Mouse (Mus musculus) liver, embryonic 15.5 days (tissue): ENCODE data around the gene Pde7b. TPM values are rescaled to one million over a fixed set of nuclear protein-coding genes. Genes with fewer than 3 reads are reported as not detected.

Source experiments
- ATAC-seq: fragments of 200-750 bp; cut with Nextera tagmentation; 2 replicates; pipeline ENCODE4 v1.8.0; 2017; ENCODE audit warnings: moderate number of reproducible peaks, mild to moderate bottlenecking, moderate library complexity; ENCODE audit not compliant: insufficient read depth
- H3K27ac ChIP-seq: fragments of 300-500 bp; sonication (generic); replicated peaks from 2 replicates; pipeline ENCODE4 v1.5.1; 2015; ENCODE audit warnings: mild to moderate bottlenecking, inconsistent platforms
- H3K27me3 ChIP-seq: fragments of 300-500 bp; sonication (generic); 2 replicates; pipeline ENCODE4 v1.6.1; 2015; ENCODE audit warnings: mild to moderate bottlenecking, inconsistent platforms
- H3K36me3 ChIP-seq: fragments of 300-500 bp; sonication (generic); replicated peaks from 2 replicates; pipeline ENCODE4 v1.6.1; 2015; ENCODE audit warnings: moderate library complexity, mild to moderate bottlenecking, inconsistent platforms
- H3K4me1 ChIP-seq: fragments of 300-500 bp; sonication (generic); replicated peaks from 2 replicates; pipeline ENCODE4 v1.6.1; 2015; ENCODE audit warnings: inconsistent platforms
- H3K4me2 ChIP-seq: fragments of 300-500 bp; sonication (generic); 2 replicates; pipeline ENCODE4 v1.6.1; 2015; ENCODE audit warnings: moderate library complexity, mild to moderate bottlenecking, inconsistent platforms
- H3K4me3 ChIP-seq: fragments of 300-500 bp; sonication (generic); replicated peaks from 2 replicates; pipeline ENCODE4 v1.5.1; 2015; ENCODE audit warnings: mild to moderate bottlenecking, inconsistent platforms
- H3K9ac ChIP-seq: fragments of 300-500 bp; sonication (generic); 2 replicates; pipeline ENCODE4 v1.6.1; 2015; ENCODE audit warnings: moderate library complexity, mild to moderate bottlenecking, inconsistent platforms
- H3K9me3 ChIP-seq: fragments of 300-500 bp; sonication (generic); replicated peaks from 2 replicates; pipeline ENCODE4 v1.6.1; 2016; ENCODE audit warnings: inconsistent platforms
- WGBS: fragments of 180-500 bp; shearing (Covaris S2); methylation state at CpG from one replicate; pipeline ENCODE4 v1.1.7; 2015; ENCODE audit warnings: mixed read lengths; ENCODE audit not compliant: insufficient replicate concordance; 5-methylcytosine and 5-hydroxymethylcytosine counted together
- polyA plus RNA-seq: library from polyadenylated mRNA; unstranded; fragments of >200 nt; fragmentation: Nextera tagmentation; extraction: Ambion mirVana; gene quantifications from 2 replicates; pipeline ENCODE4 v1.2.1, GENCODE M21; 2015

The Pde7b gene
- polyA plus RNA-seq, 1 experiment from 2014 or later = 0.25 TPM

DNA sequence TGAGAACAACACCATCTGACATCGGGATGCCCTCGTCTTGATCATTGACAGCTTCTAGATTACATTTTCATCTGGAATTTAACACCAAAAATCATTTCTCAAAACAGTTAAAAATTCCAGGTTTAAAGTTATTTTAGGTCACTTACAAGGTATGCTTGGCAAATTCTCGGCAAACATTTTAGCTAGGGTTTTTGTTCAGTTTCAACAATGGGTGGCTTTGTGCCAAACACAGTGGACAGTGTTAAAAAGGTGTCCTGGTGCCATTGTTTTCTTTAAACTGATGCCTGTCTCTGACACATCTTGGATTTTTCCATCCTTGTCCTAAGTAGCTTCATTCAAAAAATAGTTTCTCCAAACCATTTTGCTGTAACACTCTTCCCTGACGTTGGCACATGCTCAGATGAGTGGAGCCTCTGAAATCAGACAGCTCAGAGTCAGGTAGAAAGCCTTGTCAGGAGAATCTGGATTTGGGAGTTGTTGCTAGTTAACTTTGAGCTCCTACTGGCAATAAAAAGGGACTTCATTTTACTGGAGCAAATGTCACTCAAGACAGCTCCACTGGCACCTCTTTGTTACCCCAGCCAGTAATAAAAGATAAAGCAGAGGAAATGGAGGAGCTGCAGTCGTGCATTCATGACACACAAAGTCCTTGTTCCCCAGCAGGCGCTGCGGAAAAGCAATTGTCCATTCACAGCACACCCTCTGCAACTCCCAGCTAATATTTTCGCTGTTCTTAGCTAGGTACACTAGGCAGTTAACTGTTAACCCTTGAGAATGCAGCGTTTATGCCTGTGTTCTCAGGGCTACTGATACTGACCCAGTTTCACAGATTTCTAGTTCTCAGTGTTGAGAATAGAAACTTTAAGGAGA lies 2.0 kb downstream of the Pde7b start:
- no peak overlapping the region for H3K4me3 ChIP-seq

DNA sequence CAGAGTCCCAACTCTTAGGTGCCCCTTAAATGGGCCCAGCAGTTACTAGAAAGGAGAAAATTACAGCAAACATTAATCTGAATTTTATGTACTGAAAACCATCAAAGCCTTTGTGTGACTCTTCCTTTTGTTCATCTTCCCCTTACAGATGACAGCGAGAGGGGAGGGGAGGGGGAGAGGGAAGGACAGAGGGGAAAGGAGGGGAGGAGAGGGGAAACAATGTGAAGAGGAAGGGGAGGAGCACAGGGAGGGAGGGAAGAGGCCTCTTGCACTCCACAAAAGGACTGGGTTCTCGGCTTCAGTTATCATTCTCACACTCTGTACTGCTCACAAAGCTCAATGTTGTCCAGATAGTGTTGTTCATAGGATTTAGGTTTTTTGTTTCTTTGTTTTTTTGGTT lies 5.7 kb downstream of the Pde7b start:
- Histone ChIP-seq H3K36me3 (no peaks in the 10 kb centered on the region), H3K4me2 (no peak overlapping the region), H3K4me1 (peaks cover 3% of the 10 kb centered on the region; the same call in 1 of the 2 replicates), H3K27me3 (no peaks in the 10 kb centered on the region), H3K9me3 (no peaks in the 10 kb centered on the region), H3K9ac (no peak overlapping the region), H3K27ac (no peak overlapping the region), H3K4me3 (no peak overlapping the region)
- 42% methylated on average over 2 of the region's 2 CpGs for WGBS
- ATAC-seq = no peak

More for the DNA sequence above, 2.0 kb downstream of the Pde7b start:
- 36% methylated on average over 9 of the region's 9 CpGs for WGBS
- Histone ChIP-seq H3K4me2 (peak overlapping the region; percentile 8; the same call in 1 of the 2 replicates), H3K4me1 (peaks cover 7% of the 10 kb centered on the region), H3K27me3 (0 out of 2 replicates have a peak, but pooled peaks cover 7% of the 10 kb centered on the region), H3K36me3 (no peaks in the 10 kb centered on the region), H3K27ac (no peak overlapping the region), H3K9me3 (no peaks in the 10 kb centered on the region), H3K9ac (no peak overlapping the region)
- ATAC-seq = no peak

DNA sequence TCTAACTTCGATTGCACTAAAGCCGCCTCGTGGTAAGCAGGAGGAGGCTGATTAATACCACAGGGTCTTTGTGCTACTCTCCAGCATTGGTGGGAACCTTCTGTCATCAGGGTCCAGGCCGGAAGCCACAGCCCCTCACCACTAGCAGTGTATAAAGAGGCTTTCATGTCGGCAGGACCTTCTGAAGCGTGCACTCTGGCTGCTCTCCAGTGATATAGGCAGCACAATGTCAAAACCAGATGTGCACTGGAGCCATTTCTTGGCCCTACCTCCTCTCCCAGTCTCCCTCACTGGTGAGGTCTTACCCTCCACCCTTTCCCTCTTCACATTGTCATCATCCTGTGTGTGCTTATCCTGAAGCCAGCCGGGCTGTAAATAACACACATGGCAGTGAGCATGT lies 24.2 kb downstream of the Pde7b start:
- Histone ChIP-seq H3K4me2 (no peak overlapping the region), H3K9ac (no peak overlapping the region), H3K4me1 (no peaks in the 10 kb centered on the region), H3K27ac (no peak overlapping the region), H3K36me3 (no peaks in the 10 kb centered on the region), H3K27me3 (no peaks in the 10 kb centered on the region), H3K4me3 (no peak overlapping the region), H3K9me3 (no peaks in the 10 kb centered on the region)
- 65% methylated on average over 7 of the region's 7 CpGs for WGBS
- ATAC-seq = no peak

DNA sequence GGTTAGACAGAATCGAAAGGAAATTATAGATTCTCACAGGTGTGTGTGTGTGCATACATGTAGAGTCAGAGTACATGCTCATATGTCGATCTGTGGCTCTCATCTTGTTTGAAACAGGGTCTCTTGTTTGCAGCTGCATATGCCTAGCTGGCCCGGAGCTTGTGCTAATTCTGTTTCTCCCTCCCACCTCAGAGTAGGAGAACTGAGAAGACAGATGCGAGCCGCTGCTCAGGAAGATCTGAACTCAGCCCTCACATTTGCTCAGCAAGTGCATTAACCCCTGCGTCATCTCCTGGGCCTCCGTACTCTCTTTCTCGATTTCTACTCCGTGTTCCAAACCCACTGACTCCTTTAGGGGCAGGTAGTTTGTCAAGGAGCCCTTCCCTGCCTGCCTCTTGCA lies 25.0 kb downstream of the Pde7b start:
- no peak for ATAC-seq
- H3K27ac ChIP-seq = no peak overlapping the region
- no peaks in the 10 kb centered on the region for H3K9me3 ChIP-seq
- WGBS = 73% methylated on average over 9 of the region's 9 CpGs
- H3K4me2 ChIP-seq = no peak overlapping the region
- no peak overlapping the region for H3K4me3 ChIP-seq
- no peaks in the 10 kb centered on the region for H3K36me3 ChIP-seq
- H3K4me1 ChIP-seq = no peaks in the 10 kb centered on the region
- H3K9ac ChIP-seq = no peak overlapping the region
- no peaks in the 10 kb centered on the region for H3K27me3 ChIP-seq

DNA sequence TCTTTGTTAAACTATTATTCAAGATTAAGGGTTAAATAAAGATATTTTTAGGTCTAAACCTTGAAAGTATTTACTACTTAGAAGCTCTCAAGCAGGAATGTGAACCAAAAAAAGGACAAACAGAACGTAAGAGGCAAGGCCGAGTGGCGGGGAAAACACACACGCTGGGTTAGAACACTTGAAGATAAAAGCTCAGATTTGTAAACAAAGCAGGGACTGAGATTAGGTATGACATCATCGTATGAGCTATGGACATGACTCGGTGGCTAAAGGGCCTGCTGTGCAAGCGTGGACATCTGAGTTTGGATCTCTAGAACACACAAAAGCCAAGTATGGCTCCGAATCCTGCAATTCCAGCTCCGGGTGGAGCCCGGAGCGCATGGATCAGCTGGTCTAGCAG lies 29.2 kb downstream of the Pde7b start:
- no peak overlapping the region for H3K4me3 ChIP-seq
- no peak overlapping the region for H3K4me2 ChIP-seq
- WGBS = 50% methylated on average over 11 of the region's 11 CpGs
- ATAC-seq = no peak
- no peaks in the 10 kb centered on the region for H3K4me1 ChIP-seq
- no peaks in the 10 kb centered on the region for H3K36me3 ChIP-seq
- H3K27ac ChIP-seq = no peak overlapping the region
- H3K9me3 ChIP-seq = no peaks in the 10 kb centered on the region
- H3K9ac ChIP-seq = no peak overlapping the region
- no peaks in the 10 kb centered on the region for H3K27me3 ChIP-seq

DNA sequence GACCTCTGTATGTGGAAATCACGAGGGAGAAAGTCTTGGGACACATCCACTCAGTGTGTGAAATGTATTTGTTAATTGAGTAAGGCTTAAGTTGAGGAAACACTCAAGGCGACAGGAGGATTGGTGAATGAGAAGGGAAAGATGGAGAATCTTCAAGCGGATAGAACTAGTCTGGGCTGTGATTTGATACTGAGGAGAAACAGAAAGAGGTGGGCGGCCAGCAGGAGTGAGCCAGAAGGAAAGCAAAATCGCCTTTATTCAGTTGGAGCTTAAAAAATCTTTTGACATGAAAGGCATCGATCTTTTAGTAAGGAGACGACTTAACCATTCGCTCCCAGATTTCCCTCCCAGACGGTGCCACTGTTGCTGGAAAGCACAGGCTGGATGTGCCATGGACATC lies 34.9 kb downstream of the Pde7b start:
- H3K27ac ChIP-seq = no peak overlapping the region
- 65% methylated on average over 9 of the region's 9 CpGs for WGBS
- H3K9ac ChIP-seq = no peak overlapping the region
- no peak overlapping the region for H3K4me3 ChIP-seq
- no peaks in the 10 kb centered on the region for H3K27me3 ChIP-seq
- ATAC-seq = no peak
- no peaks in the 10 kb centered on the region for H3K9me3 ChIP-seq
- H3K4me1 ChIP-seq = no peaks in the 10 kb centered on the region
- H3K36me3 ChIP-seq = no peaks in the 10 kb centered on the region
- H3K4me2 ChIP-seq = no peak overlapping the region

DNA sequence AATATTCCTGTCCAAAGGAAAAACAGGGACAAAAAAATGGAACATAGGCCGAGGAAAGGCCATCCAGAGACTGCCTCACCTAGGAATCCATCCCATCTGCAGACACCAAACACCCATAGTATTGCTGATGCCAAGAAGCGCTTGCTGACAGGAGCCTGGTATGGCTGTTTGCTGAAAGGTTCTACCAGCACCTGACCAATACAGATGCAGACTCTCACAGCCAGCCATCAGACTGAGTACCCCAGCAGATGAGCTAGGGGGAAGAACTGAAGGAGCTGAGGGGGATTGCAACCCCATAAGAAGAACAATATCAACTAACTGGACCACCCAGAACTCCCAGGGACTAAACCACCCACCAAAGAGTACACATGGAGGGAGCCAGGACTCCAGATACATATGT lies 40.7 kb downstream of the Pde7b start:
- Histone ChIP-seq H3K9ac (no peak overlapping the region), H3K4me3 (no peak overlapping the region), H3K27me3 (no peaks in the 10 kb centered on the region), H3K4me2 (no peak overlapping the region), H3K9me3 (no peaks in the 10 kb centered on the region), H3K36me3 (no peaks in the 10 kb centered on the region), H3K27ac (no peak overlapping the region), H3K4me1 (no peaks in the 10 kb centered on the region)
- WGBS = 63% methylated on average over 2 of the region's 2 CpGs
- ATAC-seq = no peak

DNA sequence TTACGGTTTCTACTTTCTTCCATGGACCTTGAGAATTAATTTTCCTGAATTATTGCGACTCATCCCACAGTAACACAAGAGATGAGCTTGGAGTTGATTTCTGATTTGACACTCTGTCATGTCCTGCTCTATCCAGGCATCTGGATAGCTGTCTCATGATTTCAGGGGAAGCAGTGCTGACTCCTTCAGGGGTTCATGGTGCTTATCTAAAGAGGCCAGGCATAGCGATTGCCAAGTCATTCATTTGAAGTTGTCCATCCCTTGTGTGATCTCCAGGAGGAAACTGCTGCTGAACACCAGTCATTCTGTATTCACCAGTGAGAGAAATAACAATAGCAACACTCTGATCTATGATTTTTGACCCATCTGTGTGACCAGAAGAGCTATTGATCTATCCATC lies 43.9 kb downstream of the Pde7b start:
- WGBS = 55% methylated on average over 3 of the region's 3 CpGs
- no peaks in the 10 kb centered on the region for H3K4me1 ChIP-seq
- no peaks in the 10 kb centered on the region for H3K36me3 ChIP-seq
- no peak for ATAC-seq
- H3K27me3 ChIP-seq = no peaks in the 10 kb centered on the region
- no peak overlapping the region for H3K4me3 ChIP-seq
- no peaks in the 10 kb centered on the region for H3K9me3 ChIP-seq
- H3K9ac ChIP-seq = no peak overlapping the region
- no peak overlapping the region for H3K4me2 ChIP-seq
- H3K27ac ChIP-seq = no peak overlapping the region

DNA sequence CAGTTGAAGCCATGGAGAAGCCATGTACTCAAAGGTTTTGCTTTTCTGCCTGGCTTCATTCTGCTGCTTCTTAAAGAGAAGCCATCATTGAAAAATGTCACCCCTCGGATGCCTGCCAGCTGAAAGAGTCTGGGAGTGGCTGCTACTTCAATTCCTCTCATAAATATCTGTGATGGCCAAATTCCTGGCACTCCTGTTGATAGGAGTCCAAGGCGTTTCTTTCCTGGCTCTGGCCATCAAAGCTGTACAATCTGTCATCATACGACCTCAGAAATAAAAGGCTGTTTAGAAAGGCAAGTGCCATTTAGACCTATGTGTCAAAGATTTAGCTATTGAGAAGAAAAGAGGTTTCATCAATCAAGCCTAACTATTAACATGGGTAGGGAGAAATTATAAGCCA lies 49.6 kb downstream of the Pde7b start:
- Histone ChIP-seq H3K4me3 (no peak overlapping the region), H3K4me1 (no peaks in the 10 kb centered on the region), H3K27me3 (no peaks in the 10 kb centered on the region), H3K9ac (no peak overlapping the region), H3K9me3 (no peaks in the 10 kb centered on the region), H3K4me2 (no peak overlapping the region), H3K27ac (no peak overlapping the region), H3K36me3 (no peaks in the 10 kb centered on the region)
- no peak for ATAC-seq
- 54% methylated on average over 3 of the region's 3 CpGs for WGBS

DNA sequence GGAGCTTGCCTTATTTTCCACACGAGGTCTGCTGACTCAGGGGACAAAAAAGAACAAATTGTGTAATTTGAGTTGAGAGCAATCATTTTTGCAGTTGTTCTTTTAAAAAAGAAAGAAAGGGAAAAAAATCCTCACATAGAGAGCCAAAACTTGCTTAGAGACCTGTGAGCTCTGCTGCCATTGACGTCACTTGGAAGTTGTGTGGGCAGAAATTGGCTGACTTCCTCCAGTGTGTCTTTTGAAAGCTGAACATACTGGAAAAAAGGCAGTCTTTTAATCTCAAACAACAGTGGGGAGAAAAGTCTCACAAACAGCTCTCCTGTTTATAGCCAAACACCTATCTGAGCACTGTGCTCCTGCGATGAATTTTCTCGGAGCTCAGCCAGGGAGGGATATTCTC lies 51.1 kb downstream of the Pde7b start:
- Histone ChIP-seq H3K27ac (no peak overlapping the region), H3K27me3 (no peaks in the 10 kb centered on the region), H3K9me3 (no peaks in the 10 kb centered on the region), H3K4me2 (no peak overlapping the region), H3K9ac (no peak overlapping the region), H3K4me3 (no peak overlapping the region), H3K36me3 (no peaks in the 10 kb centered on the region), H3K4me1 (no peaks in the 10 kb centered on the region)
- no peak for ATAC-seq
- WGBS = 75% methylated on average over 4 of the region's 4 CpGs

DNA sequence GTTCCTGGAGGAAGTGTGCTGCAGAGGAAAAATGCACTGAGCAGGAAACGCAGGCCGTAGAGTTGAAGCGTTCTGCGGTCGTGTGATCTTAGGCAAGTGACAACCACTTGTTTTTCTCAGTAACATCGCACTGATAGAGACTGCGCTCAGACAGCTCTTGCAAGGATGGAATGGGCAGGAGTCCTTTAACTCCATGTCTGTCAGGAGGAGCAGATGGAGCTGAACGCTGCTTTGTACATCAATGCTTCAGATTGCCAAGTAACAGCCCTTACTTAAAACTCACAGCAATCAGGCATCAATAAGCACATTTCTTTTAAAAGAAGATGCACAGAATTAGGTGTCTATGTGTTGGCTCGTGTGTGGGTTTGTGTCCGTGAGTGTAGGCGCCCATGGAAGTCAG lies 52.3 kb downstream of the Pde7b start:
- Histone ChIP-seq H3K4me1 (no peaks in the 10 kb centered on the region), H3K9me3 (no peaks in the 10 kb centered on the region), H3K4me3 (no peak overlapping the region), H3K27ac (no peak overlapping the region), H3K9ac (no peak overlapping the region), H3K27me3 (no peaks in the 10 kb centered on the region), H3K4me2 (no peak overlapping the region), H3K36me3 (no peaks in the 10 kb centered on the region)
- ATAC-seq = no peak
- 40% methylated on average over 11 of the region's 11 CpGs for WGBS

DNA sequence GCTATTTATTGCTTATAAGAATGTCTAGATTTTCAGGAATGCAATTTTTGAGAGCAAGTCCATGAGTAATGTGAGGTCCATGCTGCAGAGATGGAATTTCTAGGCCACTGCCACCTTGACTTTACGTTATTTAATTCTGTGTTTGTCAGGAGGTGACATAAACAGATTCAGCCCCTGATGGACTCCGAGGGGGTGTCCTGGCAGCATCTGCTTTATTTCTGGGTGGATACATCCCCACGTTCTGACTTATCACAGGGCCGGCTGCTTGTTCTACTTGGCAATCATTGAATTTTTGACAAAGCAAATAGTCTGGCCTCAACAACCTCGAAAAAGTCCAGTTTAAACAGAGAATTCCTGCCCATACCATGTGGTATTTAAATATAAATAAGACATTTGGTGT lies 53.3 kb downstream of the Pde7b start:
- H3K27ac ChIP-seq = no peak overlapping the region
- no peak overlapping the region for H3K9ac ChIP-seq
- no peaks in the 10 kb centered on the region for H3K27me3 ChIP-seq
- ATAC-seq = no peak
- 57% methylated on average over 5 of the region's 5 CpGs for WGBS
- H3K4me1 ChIP-seq = no peaks in the 10 kb centered on the region
- no peaks in the 10 kb centered on the region for H3K9me3 ChIP-seq
- no peaks in the 10 kb centered on the region for H3K36me3 ChIP-seq
- no peak overlapping the region for H3K4me2 ChIP-seq
- no peak overlapping the region for H3K4me3 ChIP-seq
